Mouse (Mus musculus) neural tube, embryonic 14.5 days (tissue): ENCODE results near the gene Perm1. TPM values are rescaled to one million over a fixed set of nuclear protein-coding genes. Genes with fewer than 3 reads are reported as not detected.
A peak's percentile ranks its signal among the peaks of the same experiment; 100 is the strongest.

Experiments used
- ATAC-seq: fragments of 200-750 bp; cut with Nextera tagmentation; 2 replicates; pipeline ENCODE4 v1.8.0; 2017; ENCODE audit warnings: low read depth, mild to moderate bottlenecking, moderate TSS enrichment, moderate library complexity
- H3K27ac ChIP-seq: fragments of 300-500 bp; sonication (generic); 2 replicates; pipeline ENCODE4 v1.5.1; 2014; ENCODE audit warnings: low read depth, mild to moderate bottlenecking, control low read depth, low read length, moderate library complexity, mixed read lengths
- H3K27me3 ChIP-seq: fragments of 300-500 bp; sonication (generic); 2 replicates; pipeline ENCODE4 v1.6.1; 2014; ENCODE audit warnings: low read length; ENCODE audit not compliant: control insufficient read depth, insufficient read depth
- H3K36me3 ChIP-seq: fragments of 300-500 bp; sonication (generic); 2 replicates; pipeline ENCODE4 v1.6.1; 2014; ENCODE audit warnings: low read length, mixed read lengths; ENCODE audit not compliant: control insufficient read depth, insufficient read depth
- H3K4me1 ChIP-seq: fragments of 300-500 bp; sonication (generic); 2 replicates; pipeline ENCODE4 v1.6.1; 2014; ENCODE audit warnings: low read length; ENCODE audit not compliant: control insufficient read depth, insufficient read depth
- H3K4me2 ChIP-seq: fragments of 300-500 bp; sonication (generic); 2 replicates; pipeline ENCODE4 v1.6.1; 2014; ENCODE audit warnings: mild to moderate bottlenecking, low read depth, low read length, control low read depth
- H3K4me3 ChIP-seq: fragments of 300-500 bp; sonication (generic); 2 replicates; pipeline ENCODE4 v1.5.1; 2014; ENCODE audit warnings: low read depth, low read length, control low read depth, mixed read lengths
- H3K9ac ChIP-seq: fragments of 300-500 bp; sonication (generic); replicated peaks from 2 replicates; pipeline ENCODE4 v1.6.1; 2014; ENCODE audit warnings: low read depth, mild to moderate bottlenecking, control low read depth, low read length, mixed read lengths
- H3K9me3 ChIP-seq: fragments of 300-500 bp; sonication (generic); 2 replicates; pipeline ENCODE4 v1.6.1; 2016; ENCODE audit warnings: low read length; ENCODE audit not compliant: control insufficient read depth
- WGBS: fragments of 180-500 bp; shearing (Covaris S2); extraction: QIAGEN DNeasy Blood & Tissue Kit; methylation state at CpG from one replicate; pipeline ENCODE4 v1.1.7; 2014; 5-methylcytosine and 5-hydroxymethylcytosine counted together
- microRNA-seq: library from miRNA; unstranded; fragments of <30 nt; microRNA quantifications from one replicate; pipeline ENCODE4, GENCODE M21; 2016
- polyA plus RNA-seq: library from polyadenylated mRNA; unstranded; fragments of >200 nt; fragmentation: Nextera tagmentation; extraction: Ambion mirVana; gene quantifications from 2 replicates; pipeline ENCODE4 v1.2.1, GENCODE M21; 2014

Perm1 gene
- polyA plus RNA-seq, 1 experiment from 2014 or later, result 2.2 TPM

GRCm38 (mm10) chr4:156252140-156252539 is 36.5 kb downstream of the Perm1 start:
- peaks cover 7% of the 10 kb centered on the region; the same call in 1 of the 2 replicates for H3K4me1 ChIP-seq
- H3K27ac ChIP-seq, result no peak overlapping the region
- 43% methylated on average over 7 of the region's 7 CpGs for WGBS
- H3K4me2 ChIP-seq, result no peak overlapping the region
- peaks cover 8% of the 10 kb centered on the region for H3K36me3 ChIP-seq
- ATAC-seq, result 0 out of 2 replicates have a peak, but pooled peaks have one; percentile 9
- peaks cover 3% of the 10 kb centered on the region; the same call in 1 of the 2 replicates for H3K27me3 ChIP-seq
- H3K9me3 ChIP-seq, result no peaks in the 10 kb centered on the region
- H3K4me3 ChIP-seq, result no peak overlapping the region
- no peak overlapping the region for H3K9ac ChIP-seq

- peaks cover 7% of the 10 kb centered on the region; the same call in 1 of the 2 replicates for H3K4me1 ChIP-seq
- WGBS, result 27% methylated on average over 3 of the region's 3 CpGs
- no peaks in the 10 kb centered on the region for H3K9me3 ChIP-seq
- peaks cover 3% of the 10 kb centered on the region; the same call in 1 of the 2 replicates for H3K27me3 ChIP-seq
- no peak overlapping the region for H3K9ac ChIP-seq
- peaks cover 5% of the 10 kb centered on the region; the same call in 1 of the 2 replicates for H3K36me3 ChIP-seq
- no peak overlapping the region for H3K27ac ChIP-seq
- no peak overlapping the region for H3K4me2 ChIP-seq
- H3K4me3 ChIP-seq, result no peak overlapping the region
- ATAC-seq, result 0 out of 2 replicates have a peak, but pooled peaks have one; percentile 13
These were observed 37.0 kb downstream of the Perm1 start for GRCm38 (mm10) chr4:156252619-156253018.

DNA sequence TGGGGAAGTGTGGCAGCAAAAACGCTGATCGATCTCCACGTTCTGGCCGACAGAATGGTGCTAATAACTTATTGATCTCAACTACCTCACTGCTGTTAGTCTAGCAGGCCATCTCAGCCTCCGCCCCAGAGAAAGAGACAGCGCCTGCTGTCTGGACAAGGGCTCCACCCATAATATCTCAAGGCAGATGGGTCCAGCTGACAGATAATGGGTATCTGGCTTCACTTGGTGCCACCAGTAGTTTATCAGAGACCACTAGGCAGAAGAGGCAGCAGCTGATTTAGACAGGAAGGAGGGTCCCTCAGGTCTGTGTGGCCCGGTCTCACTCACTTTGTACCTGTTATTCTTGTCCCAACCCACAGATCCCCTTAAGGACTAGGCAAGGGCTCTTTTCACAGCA is 37.4 kb downstream of the Perm1 start:
- no peak for ATAC-seq
- H3K27me3 ChIP-seq, result peaks cover 3% of the 10 kb centered on the region; the same call in 1 of the 2 replicates
- H3K27ac ChIP-seq, result no peak overlapping the region
- H3K36me3 ChIP-seq, result 0 out of 2 replicates have a peak, but pooled peaks cover under 1% of the 10 kb centered on the region
- H3K9me3 ChIP-seq, result no peaks in the 10 kb centered on the region
- peaks cover 7% of the 10 kb centered on the region; the same call in 1 of the 2 replicates for H3K4me1 ChIP-seq
- H3K4me2 ChIP-seq, result no peak overlapping the region
- WGBS, result 39% methylated on average over 7 of the region's 7 CpGs
- H3K9ac ChIP-seq, result no peak overlapping the region
- no peak overlapping the region for H3K4me3 ChIP-seq

DNA sequence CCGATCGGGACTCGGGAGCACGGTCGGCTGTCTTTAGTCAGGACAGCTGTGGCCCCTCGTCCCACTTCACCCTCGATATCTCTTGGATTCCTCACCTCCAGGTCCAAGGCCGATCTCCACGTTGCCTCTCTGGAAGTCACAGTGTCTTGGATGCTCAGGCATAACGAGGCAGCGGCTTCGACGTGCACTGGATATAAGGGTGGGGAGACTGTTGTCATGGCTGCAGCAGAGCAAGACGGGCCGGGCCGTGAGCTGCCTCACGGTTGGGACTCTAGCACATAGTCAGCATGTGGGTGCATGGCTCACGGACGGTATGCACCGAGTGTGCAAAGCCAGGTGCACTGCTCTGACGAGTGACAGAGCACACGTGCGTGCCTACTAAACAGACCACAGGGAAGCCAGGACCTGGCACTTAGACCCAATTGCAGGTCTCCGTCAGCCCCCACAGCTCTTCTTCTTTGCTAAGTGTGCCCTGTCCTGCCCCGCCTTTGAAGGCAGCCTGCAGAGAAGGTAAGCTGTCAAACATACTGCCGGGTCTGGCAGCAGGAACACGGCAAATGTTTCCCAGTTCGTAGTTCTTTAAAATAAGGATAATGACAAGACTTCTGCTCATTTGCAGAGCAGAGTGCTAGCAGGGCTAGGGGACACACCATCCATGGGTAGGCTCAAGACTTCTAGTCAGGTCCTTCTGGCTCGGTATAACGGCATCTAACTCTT is 38.9 kb downstream of the Perm1 start:
- Histone ChIP-seq H3K4me2 (peak overlapping the region; percentile 35), H3K27ac (no peak overlapping the region), H3K9me3 (no peaks in the 10 kb centered on the region), H3K4me1 (peaks cover 7% of the 10 kb centered on the region; the same call in 1 of the 2 replicates), H3K4me3 (peak overlapping the region; percentile 21), H3K9ac (no peak overlapping the region), H3K27me3 (peaks cover 3% of the 10 kb centered on the region; the same call in 1 of the 2 replicates), H3K36me3 (no peaks in the 10 kb centered on the region)
- peak; percentile 76 for ATAC-seq
- WGBS, result 1% methylated on average over 27 of the region's 30 CpGs

DNA sequence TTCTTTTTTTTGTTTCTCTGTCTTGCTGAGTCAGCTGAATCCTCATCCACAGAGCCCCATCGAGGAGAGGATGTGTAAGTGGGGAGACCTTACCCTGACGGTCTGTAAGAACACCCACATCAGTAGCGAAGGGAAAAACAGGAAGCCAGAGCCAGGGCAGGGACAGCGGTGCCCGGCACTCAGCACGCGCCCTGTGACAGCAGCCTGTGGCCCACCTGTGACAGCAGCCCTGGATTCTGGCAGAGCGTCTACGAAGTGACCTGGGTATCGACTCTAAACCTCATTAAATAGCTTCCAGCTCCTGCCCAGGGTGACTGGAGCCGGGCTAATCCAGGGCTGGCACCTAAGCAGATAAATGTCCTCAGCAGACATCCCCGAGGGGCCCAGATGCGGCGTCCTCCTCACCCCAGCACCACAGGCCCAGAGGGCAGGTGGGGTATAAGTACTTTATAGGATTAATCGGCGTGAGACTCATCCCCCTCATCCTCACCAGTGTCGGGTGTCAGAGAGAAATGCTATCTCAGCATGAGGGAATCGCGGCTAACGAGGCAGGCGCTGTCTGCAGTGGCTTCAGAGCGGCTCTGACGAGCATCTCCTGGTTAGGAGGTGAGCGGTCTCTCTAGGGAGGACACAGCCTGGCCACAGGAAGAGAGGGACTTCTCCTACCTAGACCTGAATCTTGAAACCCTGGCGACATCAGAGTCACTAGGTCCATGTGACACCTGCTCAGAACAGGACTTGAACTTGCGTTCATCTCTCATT is 39.6 kb downstream of the Perm1 start, which contains the start of gene Samd11:
Gene Samd11, minus strand, starts transcription at position 580 of the 762 bp plus-strand sequence.
- 3% methylated on average over 26 of the region's 26 CpGs for WGBS
- Histone ChIP-seq H3K4me1 (peaks cover 7% of the 10 kb centered on the region; the same call in 1 of the 2 replicates), H3K4me3 (peak within 1 kb of the TSS; percentile 21), H3K9ac (no peak within 1 kb of the TSS), H3K4me2 (peak within 1 kb of the TSS; percentile 35; the same call in 1 of the 2 replicates), H3K27ac (no peak within 1 kb of the TSS), H3K9me3 (no peaks in the 10 kb centered on the region), H3K27me3 (peaks cover 3% of the 10 kb centered on the region; the same call in 1 of the 2 replicates), H3K36me3 (no peaks in the 10 kb centered on the region)
- peak; percentile 45 for ATAC-seq

Small RNA genes lying within 50 kb of the gene (microRNA-seq; reads per million reads assigned to microRNA genes)
- 2.6 reads per million for gene Mir7658

Other genes with a start within 250 kb of the Perm1 start
- gene B3galt6, start 223.2 kb upstream of the Perm1 start, polyA plus RNA-seq, result 37.4 and 38.1 TPM in 2 replicates
- 123 and 125 TPM in 2 replicates for gene Sdf4, start 223.0 kb upstream of the Perm1 start, polyA plus RNA-seq
- gene Tnfrsf4, start 202.0 kb upstream of the Perm1 start, polyA plus RNA-seq, result 0.20 and 0.70 TPM in 2 replicates
- 1.5 and 2.7 TPM in 2 replicates for gene Tnfrsf18, start 189.7 kb upstream of the Perm1 start, polyA plus RNA-seq
- gene Ttll10, start 156.5 kb upstream of the Perm1 start, polyA plus RNA-seq, result not detected in 2 replicates
- 32.1 and 32.4 TPM in 2 replicates for gene 9430015G10Rik, start 105.9 kb upstream of the Perm1 start, polyA plus RNA-seq
- 0.61 and 0.64 TPM in 2 replicates for gene Rnf223, start 85.4 kb upstream of the Perm1 start, polyA plus RNA-seq
- gene Agrn, start 18.4 kb upstream of the Perm1 start, polyA plus RNA-seq, result 100 and 136 TPM in 2 replicates
- 0.50 and 1.2 TPM in 2 replicates for gene Isg15, start 15.1 kb upstream of the Perm1 start, polyA plus RNA-seq
- 1.8 TPM in 2 replicates for gene AW011738, start 12.6 kb upstream of the Perm1 start, polyA plus RNA-seq
- gene Plekhn1, start 19.0 kb downstream of the Perm1 start, polyA plus RNA-seq, result 30.7 and 31.6 TPM in 2 replicates
- 50.1 and 53.2 TPM in 2 replicates for gene Noc2l, start 20.1 kb downstream of the Perm1 start, polyA plus RNA-seq
- 1.9 and 3.1 TPM in 2 replicates for gene Samd11, start 39.8 kb downstream of the Perm1 start, polyA plus RNA-seq
- not detected in 2 replicates for gene Vmn2r-ps159, start 115.2 kb downstream of the Perm1 start, polyA plus RNA-seq